Mouse (Mus musculus) liver, embryonic 14.5 days (tissue): ENCODE data around the gene Prpf38a.

Source experiments
- CTCF ChIP-seq: IDR thresholded peaks from 2 replicates; pipeline ENCODE4 v1.5.1; 2016; ENCODE audit warnings: antibody characterized with exemption, low read depth, control low read depth
- EP300 ChIP-seq: IDR thresholded peaks from 2 replicates; pipeline ENCODE4 v1.6.1; 2016; ENCODE audit warnings: antibody characterized with exemption, low read depth

- no peak for TF ChIP-seq CTCF
- TF ChIP-seq EP300: no peak
These were observed 40.6 kb upstream of the Prpf38a start, which contains the start of gene Cc2d1b for GRCm38 (mm10) chr4:108619587-108620341.
